Mouse (Mus musculus): ENCODE results near the gene Nbr1. TPM values are rescaled to one million over a fixed set of nuclear protein-coding genes. Genes with fewer than 3 reads are reported as not detected.
A peak's percentile ranks its signal among the peaks of the same experiment; 100 is the strongest.
"Not testable (repeated sequence)": the region's sequence is repeated elsewhere in the genome, so short reads cannot be mapped to it uniquely, and the experiment has no call there.

The Nbr1 gene
- total and polyA plus RNA-seq, 3 experiments, result 77.3 to 98.9 (median 86.2) TPM

DNA sequence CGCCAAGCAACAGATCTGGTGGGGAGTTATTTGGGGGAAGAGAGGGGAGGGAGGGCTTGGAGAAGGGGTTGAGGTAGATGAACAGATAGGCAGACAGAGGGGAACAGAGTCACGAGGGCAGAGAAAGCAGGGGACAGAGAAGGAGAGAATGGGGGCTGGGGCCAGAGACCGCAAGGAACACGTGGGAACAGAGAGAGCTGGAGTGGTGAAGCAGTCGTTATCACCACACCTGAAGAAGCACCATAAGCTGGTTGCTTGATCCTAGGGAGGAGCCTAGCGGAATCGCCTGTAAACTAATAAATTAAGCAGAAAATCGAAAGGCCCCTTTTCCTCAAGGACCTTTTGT is 74.7 kb downstream of the Nbr1 start:
- peak overlapping the region; percentile 35 for H3K9ac ChIP-seq (ENCODE audit: low read depth, low read length)
- H3K4me3 ChIP-seq, result peak overlapping the region; percentile 56
- 6% methylated on average over 8 of the region's 8 CpGs for WGBS
- H3K36me3 ChIP-seq (ENCODE audit: control insufficient read depth, insufficient read depth, low read length), result no peaks in the 10 kb centered on the region
- intact Hi-C loops (cut with DNase I), result loop anchor here (2.0 kb wide), 1 partner anchor 74 kb away; the partner anchor contains the start of gene Nbr1
- no peak for DNase-seq
- peak overlapping the region; percentile 88 for H3K27ac ChIP-seq
- H3K4me1 ChIP-seq (ENCODE audit: control insufficient read depth, insufficient read depth, low read length), result no peaks in the 10 kb centered on the region
- TF ChIP-seq EP300 (IDR thresholded peaks at IDR 0.05; ENCODE audit: insufficient read depth, low read depth, low read length) (no peak), CTCF (IDR thresholded peaks at IDR 0.05) (no peak), POLR2A (IDR thresholded peaks at IDR 0.05; ENCODE audit: insufficient read depth, low read depth, low read length) (no peak)
- no peaks in the 10 kb centered on the region for H3K79me2 ChIP-seq (replicated peaks; ENCODE audit: control insufficient read depth, insufficient read depth, low read length)
- H3K27me3 ChIP-seq (ENCODE audit: control insufficient read depth, insufficient read depth, low read length), result no peaks in the 10 kb centered on the region

DNA sequence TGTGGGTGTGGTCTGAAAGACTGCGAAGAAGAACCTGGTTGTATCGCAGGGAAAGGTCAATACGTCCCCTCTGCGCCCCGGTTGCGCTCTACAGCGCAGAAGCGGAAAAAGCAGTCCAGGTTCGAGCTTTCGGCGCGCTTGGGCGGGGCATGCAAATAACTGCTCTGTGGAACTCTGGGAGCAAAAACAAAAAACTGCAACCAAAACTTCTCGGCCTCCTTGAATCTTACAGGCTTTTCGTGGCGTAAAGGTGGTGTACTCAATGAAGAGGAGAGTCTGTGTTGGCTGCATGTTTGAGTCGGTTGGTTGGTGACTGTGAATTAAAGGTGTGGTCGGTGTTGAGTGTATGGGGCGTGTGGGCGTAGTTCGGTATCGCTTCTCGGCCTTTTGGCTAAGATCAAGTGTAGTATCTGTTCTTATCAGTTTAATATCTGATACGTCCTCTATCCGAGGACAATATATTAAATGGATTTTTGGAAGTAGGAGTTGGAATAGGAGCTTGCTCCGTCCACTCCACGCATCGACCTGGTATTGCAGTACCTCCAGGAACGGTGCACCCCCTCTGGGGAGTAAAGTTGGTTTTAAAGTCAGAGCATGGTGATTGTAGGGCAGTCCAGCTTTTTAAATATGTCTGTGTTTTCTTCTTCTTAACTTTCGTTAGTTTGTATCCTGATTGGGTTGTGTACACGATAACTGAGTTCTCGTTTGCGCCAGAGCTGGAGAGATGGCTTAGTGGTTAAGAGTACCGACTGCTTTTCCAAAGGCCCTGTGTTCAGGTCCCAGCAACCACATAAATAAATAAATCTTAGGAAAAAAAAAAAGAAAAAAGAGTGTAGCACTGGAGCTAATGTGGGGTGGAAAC is 75.3 kb downstream of the Nbr1 start, which contains the start of gene Rdm1:
Rdm1 (plus strand) TSS at position 201 of the 862 bp plus-strand sequence.
- Histone ChIP-seq H3K27me3 (ENCODE audit: control insufficient read depth, insufficient read depth, low read length) (no peaks in the 10 kb centered on the region), H3K79me2 (replicated peaks; ENCODE audit: control insufficient read depth, insufficient read depth, low read length) (no peaks in the 10 kb centered on the region), H3K36me3 (ENCODE audit: control insufficient read depth, insufficient read depth, low read length) (no peaks in the 10 kb centered on the region), H3K4me1 (ENCODE audit: control insufficient read depth, insufficient read depth, low read length) (no peaks in the 10 kb centered on the region), H3K27ac (peak within 1 kb of the TSS; percentile 91), H3K9ac (ENCODE audit: low read depth, low read length) (peak within 1 kb of the TSS; percentile 92), H3K4me3 (peak within 1 kb of the TSS; percentile 66)
- TF ChIP-seq EP300 (IDR thresholded peaks at IDR 0.05; ENCODE audit: insufficient read depth, low read depth, low read length) (peak; percentile 75; the same call in 1 of the 2 replicates), POLR2A (IDR thresholded peaks at IDR 0.05; ENCODE audit: insufficient read depth, low read depth, low read length) (peak; percentile 91), CTCF (IDR thresholded peaks at IDR 0.05) (no peak)
- intact Hi-C loops (cut with DNase I), result loop anchor here (2.0 kb wide), 1 partner anchor 74 kb away; the partner anchor contains the start of gene Nbr1
- peak; percentile 81 to 86 for DNase-seq
- WGBS, result under 1% methylated on average over 34 of the region's 34 CpGs

DNA sequence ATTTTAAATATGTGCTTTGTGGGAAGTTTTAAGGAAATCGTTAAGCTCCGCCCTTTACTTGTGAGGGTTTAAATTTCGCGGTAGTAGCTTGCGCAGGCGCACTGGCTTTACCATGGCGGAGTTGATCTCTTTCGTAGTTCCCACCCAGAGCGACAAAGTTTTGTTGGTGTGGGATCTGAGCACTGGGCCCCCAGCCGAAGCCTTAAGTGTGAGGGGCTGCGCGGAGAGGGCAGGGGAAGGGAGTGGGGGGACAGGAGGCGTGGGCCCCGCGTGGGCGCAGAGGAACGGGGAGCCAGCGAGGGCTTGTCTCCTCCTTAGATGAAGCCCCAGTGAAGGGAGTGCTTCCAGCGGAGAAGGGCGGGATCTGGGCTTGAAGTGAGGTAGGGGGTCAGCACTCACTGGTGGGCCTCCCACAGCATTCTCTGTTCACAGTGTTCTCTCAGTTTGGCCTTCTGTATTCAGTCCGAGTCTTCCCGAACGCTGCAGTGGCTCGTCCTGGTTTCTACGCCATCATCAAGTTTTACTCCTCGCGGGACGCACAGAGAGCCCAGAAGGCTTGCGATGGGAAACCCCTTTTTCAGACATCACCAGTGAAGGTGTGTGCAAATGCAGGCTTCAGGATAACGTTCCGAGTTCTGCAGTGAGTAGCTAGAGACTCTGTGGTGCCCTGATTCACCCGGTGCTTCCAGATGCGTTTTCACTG is 76.1 kb downstream of the Nbr1 start:
- H3K79me2 ChIP-seq (replicated peaks; ENCODE audit: control insufficient read depth, insufficient read depth, low read length), result no peaks in the 10 kb centered on the region
- intact Hi-C loops (cut with DNase I), result loop anchor here (2.0 kb wide), 1 partner anchor 75 kb away; the partner anchor contains the start of gene Nbr1
- no peaks in the 10 kb centered on the region for H3K4me1 ChIP-seq (ENCODE audit: control insufficient read depth, insufficient read depth, low read length)
- no peak for TF ChIP-seq CTCF (IDR thresholded peaks at IDR 0.05)
- no peak for TF ChIP-seq EP300 (IDR thresholded peaks at IDR 0.05; ENCODE audit: insufficient read depth, low read depth, low read length)
- peak; percentile 19; the same call in 1 of the 2 replicates for TF ChIP-seq POLR2A (IDR thresholded peaks at IDR 0.05; ENCODE audit: insufficient read depth, low read depth, low read length)
- peak overlapping the region; percentile 66 for H3K4me3 ChIP-seq
- DNase-seq, result peak; percentile 88 to 92
- H3K36me3 ChIP-seq (ENCODE audit: control insufficient read depth, insufficient read depth, low read length), result no peaks in the 10 kb centered on the region
- H3K27ac ChIP-seq, result peak overlapping the region; percentile 91
- peak overlapping the region; percentile 92 for H3K9ac ChIP-seq (ENCODE audit: low read depth, low read length)
- no peaks in the 10 kb centered on the region for H3K27me3 ChIP-seq (ENCODE audit: control insufficient read depth, insufficient read depth, low read length)
- WGBS, result under 1% methylated on average over 33 of the region's 33 CpGs

DNA sequence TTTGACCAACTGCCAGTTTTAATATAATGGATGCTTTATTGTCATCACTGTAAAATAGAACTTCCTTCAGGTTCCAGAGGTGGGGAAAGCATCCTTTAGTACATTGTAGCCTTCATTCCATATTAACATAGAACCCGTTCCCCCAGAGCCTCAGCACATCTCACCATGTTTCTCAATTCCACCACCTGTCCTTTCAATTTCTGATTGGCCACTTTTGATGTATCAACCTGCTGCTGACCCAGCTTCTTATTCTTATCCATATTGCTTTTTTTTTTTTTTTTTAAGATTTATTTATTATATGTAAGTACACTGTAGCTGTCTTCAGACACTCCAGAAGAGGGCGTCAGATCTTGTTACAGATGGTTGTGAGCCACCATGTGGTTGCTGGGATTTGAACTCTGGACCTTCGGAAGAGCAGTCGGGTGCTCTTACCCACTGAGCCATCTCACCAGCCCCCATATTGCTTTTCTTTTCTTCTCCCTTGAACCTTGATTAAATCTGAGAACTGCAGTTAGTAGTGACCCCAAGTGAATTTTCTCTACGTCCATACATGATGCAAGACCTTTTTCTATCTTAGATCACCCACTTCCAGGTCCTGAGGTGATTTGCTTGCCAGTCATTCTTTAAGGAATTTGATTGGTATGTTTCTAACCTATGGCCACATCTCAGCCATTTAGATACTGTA is 76.9 kb downstream of the Nbr1 start:
- H3K27me3 ChIP-seq (ENCODE audit: control insufficient read depth, insufficient read depth, low read length); intact Hi-C loops (cut with DNase I); H3K9ac ChIP-seq (ENCODE audit: low read depth, low read length); H3K4me1 ChIP-seq (ENCODE audit: control insufficient read depth, insufficient read depth, low read length); H3K36me3 ChIP-seq (ENCODE audit: control insufficient read depth, insufficient read depth, low read length); DNase-seq; H3K79me2 ChIP-seq (replicated peaks; ENCODE audit: control insufficient read depth, insufficient read depth, low read length): not testable (repeated sequence)
- 78% methylated on average over 5 of the region's 5 CpGs for WGBS
- peak overlapping the region; percentile 91; the same call in 1 of the 2 replicates for H3K27ac ChIP-seq
- peak overlapping the region; percentile 66 for H3K4me3 ChIP-seq

Other genes starting within 250 kb of the Nbr1 start
- 10 to 100 TPM; 86.3 to 86.5 TPM for gene Becn1, start 249.9 kb upstream of the Nbr1 start, total RNA-seq (2021)
- gene Becn1, start 249.9 kb upstream of the Nbr1 start, polyA plus RNA-seq (2012; rRNA removed), result 36.1 and 43.7 TPM in 2 replicates
- 100 to 1,000 TPM in 1 of 2 experiments, 10 to 100 TPM in 1; 81.9 to 112 TPM for gene Psme3, start 235.9 kb upstream of the Nbr1 start, total RNA-seq (2021)
- gene Psme3, start 235.9 kb upstream of the Nbr1 start, polyA plus RNA-seq (2012; rRNA removed), result 55.5 and 69.1 TPM in 2 replicates
- gene Aoc2, start 227.1 kb upstream of the Nbr1 start, total RNA-seq (2021), result 1 to 10 TPM; 1.6 to 2.2 TPM
- gene Aoc2, start 227.1 kb upstream of the Nbr1 start, polyA plus RNA-seq (2012; rRNA removed), result 1.9 and 2.3 TPM in 2 replicates
- gene Aoc3, start 221.5 kb upstream of the Nbr1 start, total RNA-seq (2021), result 10 to 100 TPM; 11.5 to 13.3 TPM
- gene Aoc3, start 221.5 kb upstream of the Nbr1 start, polyA plus RNA-seq (2012; rRNA removed), result 21.8 and 22.0 TPM in 2 replicates
- gene G6pc, start 184.6 kb upstream of the Nbr1 start, total RNA-seq (2021), result not detected
- 0.15 TPM in 1 of 2 replicates, not detected in the other for gene G6pc, start 184.6 kb upstream of the Nbr1 start, polyA plus RNA-seq (2012; rRNA removed)
- 10 to 100 TPM; 19.5 to 23.4 TPM for gene Aarsd1, start 134.5 kb upstream of the Nbr1 start, total RNA-seq (2021)
- gene Aarsd1, start 134.5 kb upstream of the Nbr1 start, polyA plus RNA-seq (2012; rRNA removed), result 23.0 and 28.0 TPM in 2 replicates
- gene Gm27029, start 127.4 kb upstream of the Nbr1 start, total RNA-seq (2021), result 10 to 100 TPM in 1 of 2 experiments, 1 to 10 TPM in 1; 5.1 to 10.2 TPM
- gene Gm27029, start 127.4 kb upstream of the Nbr1 start, polyA plus RNA-seq (2012; rRNA removed), result 1.3 and 2.4 TPM in 2 replicates
- gene Rundc1, start 127.1 kb upstream of the Nbr1 start, total RNA-seq (2021), result 10 to 100 TPM; 10.1 to 12.1 TPM
- 12.0 and 14.7 TPM in 2 replicates for gene Rundc1, start 127.1 kb upstream of the Nbr1 start, polyA plus RNA-seq (2012; rRNA removed)
- 10 to 100 TPM; 50.6 to 58.3 TPM for gene Ptges3l, start 126.8 kb upstream of the Nbr1 start, total RNA-seq (2021)
- 56.8 and 81.6 TPM in 2 replicates for gene Ptges3l, start 126.8 kb upstream of the Nbr1 start, polyA plus RNA-seq (2012; rRNA removed)
- gene Rpl27, start 109.9 kb upstream of the Nbr1 start, total RNA-seq (2021), result 10 to 100 TPM; 38.3 to 48.4 TPM
- gene Rpl27, start 109.9 kb upstream of the Nbr1 start, polyA plus RNA-seq (2012; rRNA removed), result 234 and 242 TPM in 2 replicates
- gene Ifi35, start 103.7 kb upstream of the Nbr1 start, total RNA-seq (2021), result 10 to 100 TPM; 11.5 to 12.6 TPM
- gene Ifi35, start 103.7 kb upstream of the Nbr1 start, polyA plus RNA-seq (2012; rRNA removed), result 25.5 and 29.4 TPM in 2 replicates
- gene Rnd2, start 87.2 kb upstream of the Nbr1 start, total RNA-seq (2021), result 1 to 10 TPM; 6.5 to 8.0 TPM
- gene Rnd2, start 87.2 kb upstream of the Nbr1 start, polyA plus RNA-seq (2012; rRNA removed), result 5.8 and 9.8 TPM in 2 replicates
- gene Vat1, start 85.9 kb upstream of the Nbr1 start, total RNA-seq (2021), result 10 to 100 TPM; 20.4 to 21.4 TPM
- gene Vat1, start 85.9 kb upstream of the Nbr1 start, polyA plus RNA-seq (2012; rRNA removed), result 29.6 and 35.0 TPM in 2 replicates
- gene Brca1, start 194 bp upstream of the Nbr1 start, total RNA-seq (2021), result under 1 TPM; 0.18 to 0.63 TPM
- gene Brca1, start 194 bp upstream of the Nbr1 start, polyA plus RNA-seq (2012; rRNA removed), result 0.06 and 0.20 TPM in 2 replicates
- gene Tmem106a, start 30.1 kb downstream of the Nbr1 start, total RNA-seq (2021), result 1 to 10 TPM; 2.8 to 3.4 TPM
- gene Tmem106a, start 30.1 kb downstream of the Nbr1 start, polyA plus RNA-seq (2012; rRNA removed), result 15.5 and 18.8 TPM in 2 replicates
- not detected for gene Gm11634, start 47.1 kb downstream of the Nbr1 start, total RNA-seq (2021)
- gene Gm11634, start 47.1 kb downstream of the Nbr1 start, polyA plus RNA-seq (2012; rRNA removed), result not detected in 2 replicates
- 10 to 100 TPM; 45.6 to 49.5 TPM for gene Rdm1, start 75.0 kb downstream of the Nbr1 start, total RNA-seq (2021)
- 42.3 and 49.8 TPM in 2 replicates for gene Rdm1, start 75.0 kb downstream of the Nbr1 start, polyA plus RNA-seq (2012; rRNA removed)
- 10 to 100 TPM; 18.9 to 23.5 TPM for gene Arl4d, start 113.4 kb downstream of the Nbr1 start, total RNA-seq (2021)
- gene Arl4d, start 113.4 kb downstream of the Nbr1 start, polyA plus RNA-seq (2012; rRNA removed), result 23.4 and 27.8 TPM in 2 replicates
- gene Dhx8, start 180.8 kb downstream of the Nbr1 start, total RNA-seq (2021), result 10 to 100 TPM; 16.0 to 17.1 TPM
- gene Dhx8, start 180.8 kb downstream of the Nbr1 start, polyA plus RNA-seq (2012; rRNA removed), result 7.2 and 10.7 TPM in 2 replicates
- gene Etv4, start 233.2 kb downstream of the Nbr1 start, total RNA-seq (2021), result not detected
- gene Etv4, start 233.2 kb downstream of the Nbr1 start, polyA plus RNA-seq (2012; rRNA removed), result 0.59 and 0.61 TPM in 2 replicates

All from heart, adult 2 months (tissue).